Mouse (Mus musculus) CH12.LX (cell line): ENCODE measurements at regions not wholly inside any gene's neighbourhood (a gene's known extent, or its start where the extent isn't known, plus 50 kb on each side); places are given as distances from the start of the nearest gene placed in this dataset.

ENCODE experiments used
- DNase-seq: peaks from one replicate; pipeline ENCODE4 v3.0.0-alpha.2; 2013; ENCODE audit errors: extremely low read depth
- H3K27ac ChIP-seq: 2 replicates; pipeline ENCODE4 v1.5.1; 2012; ENCODE audit warnings: low read depth, mild to moderate bottlenecking, control low read depth, moderate library complexity; ENCODE audit not compliant: insufficient read depth
- H3K27me3 ChIP-seq: replicated peaks from 2 replicates; pipeline ENCODE3; 2012; ENCODE audit warnings: inconsistent platforms
- H3K36me3 ChIP-seq, 2 experiments: replicated peaks in 1 of 2; 2 replicates each; pipeline versions ENCODE3 to v1.6.1; 2012; ENCODE audit warnings: inconsistent platforms in 1 of 2, low read length in 1 of 2, mild to moderate bottlenecking in 1 of 2, mixed read lengths in 1 of 2, moderate library complexity in 1 of 2; ENCODE audit not compliant: control insufficient read depth in 1 of 2, insufficient read depth in 1 of 2
- H3K4me1 ChIP-seq, 2 experiments: 2 replicates each; pipeline ENCODE4 v1.6.1; 2012; ENCODE audit warnings: inconsistent platforms in 1 of 2, moderate library complexity in 1 of 2; ENCODE audit not compliant: insufficient read depth in 2 of 2, control insufficient read depth in 1 of 2
- H3K4me2 ChIP-seq: 2 replicates; pipeline ENCODE4 v1.6.1; 2012; ENCODE audit warnings: low read depth, mild to moderate bottlenecking, control low read depth; ENCODE audit not compliant: poor library complexity, insufficient read depth, severe bottlenecking
- H3K4me3 ChIP-seq, 3 experiments: fragments of 150-350 bp in 1 of 3; sonication (generic) in 1 of 3; replicated peaks in 1 of 3; 2 replicates each; pipeline versions ENCODE3 to v1.5.1; 2011 to 2012; ENCODE audit warnings: low read depth in 2 of 3, low read length in 2 of 3, mild to moderate bottlenecking in 2 of 3, moderate library complexity in 2 of 3, control low read depth in 1 of 3, improper control_type of control experiment in 1 of 3, inconsistent platforms in 1 of 3, mixed read lengths in 1 of 3; ENCODE audit not compliant: poor library complexity in 1 of 3
- H3K79me2 ChIP-seq: replicated peaks from 2 replicates; pipeline ENCODE4 v1.6.1; 2012; ENCODE audit warnings: mild to moderate bottlenecking, moderate library complexity; ENCODE audit not compliant: control insufficient read depth, poor library complexity, insufficient read depth, severe bottlenecking; ENCODE audit errors: extremely low read depth
- H3K9ac ChIP-seq: 2 replicates; pipeline ENCODE4 v1.6.1; 2012; ENCODE audit warnings: low read depth, mild to moderate bottlenecking, control low read depth, moderate library complexity; ENCODE audit not compliant: insufficient read depth
- H3K9me3 ChIP-seq: replicated peaks from 2 replicates; pipeline ENCODE3; 2012; ENCODE audit warnings: low read length, inconsistent platforms, mixed read lengths
- E2F4 ChIP-seq: IDR thresholded peaks from 2 replicates; pipeline ENCODE4 v1.6.1; 2011; ENCODE audit warnings: low read depth, low read length, improper control_type of control experiment; ENCODE audit not compliant: insufficient replicate concordance
- ELF1 ChIP-seq: IDR thresholded peaks from 2 replicates; pipeline ENCODE4 v1.6.1; 2014; ENCODE audit warnings: low read depth, mild to moderate bottlenecking, inconsistent platforms, low read length, improper control_type of control experiment
- EP300 ChIP-seq: IDR thresholded peaks from 2 replicates; pipeline ENCODE4 v1.6.1; 2011; ENCODE audit warnings: low read length, improper control_type of control experiment
- ETS1 ChIP-seq: conservative IDR thresholded peaks from 2 replicates; pipeline ENCODE4 v1.6.1; 2012; ENCODE audit warnings: low read depth, mild to moderate bottlenecking, inconsistent platforms, low read length, improper control_type of control experiment, moderate library complexity
- GABPA ChIP-seq: IDR thresholded peaks from 2 replicates; pipeline ENCODE4 v1.6.1; 2012; ENCODE audit warnings: low read depth, low read length, improper control_type of control experiment, inconsistent platforms; ENCODE audit not compliant: insufficient replicate concordance
- JUN ChIP-seq: IDR thresholded peaks from 2 replicates; pipeline ENCODE4 v1.6.1; 2011; ENCODE audit warnings: low read depth, mild to moderate bottlenecking, low read length, improper control_type of control experiment, moderate library complexity; ENCODE audit not compliant: insufficient read depth
- MAFK ChIP-seq: IDR thresholded peaks from 2 replicates; pipeline ENCODE4 v1.6.1; 2011; ENCODE audit warnings: low read length, improper control_type of control experiment; ENCODE audit not compliant: insufficient replicate concordance
- MAX ChIP-seq: IDR thresholded peaks from 2 replicates; pipeline ENCODE4 v1.6.1; 2011; ENCODE audit warnings: low read length, improper control_type of control experiment
- MEF2A ChIP-seq: IDR thresholded peaks from 2 replicates; pipeline ENCODE4 v1.6.1; 2014; ENCODE audit warnings: low read depth, mild to moderate bottlenecking, inconsistent platforms, low read length, improper control_type of control experiment, borderline replicate concordance
- MXI1 ChIP-seq: IDR thresholded peaks from 2 replicates; pipeline ENCODE4 v1.6.1; 2011; ENCODE audit warnings: mild to moderate bottlenecking, low read depth, low read length, improper control_type of control experiment
- NELFE ChIP-seq: IDR thresholded peaks from 2 replicates; pipeline ENCODE4 v1.6.1; 2011; ENCODE audit warnings: low read depth, low read length, improper control_type of control experiment
- NRF1 ChIP-seq: IDR thresholded peaks from 2 replicates; pipeline ENCODE4 v1.6.1; 2014; ENCODE audit warnings: low read depth, mild to moderate bottlenecking, inconsistent platforms, low read length, improper control_type of control experiment, moderate library complexity
- POLR2A ChIP-seq: IDR thresholded peaks from 2 replicates; pipeline ENCODE4 v1.6.1; 2011; ENCODE audit warnings: low read depth, mild to moderate bottlenecking, improper control_type of control experiment, low read length
- POLR2AphosphoS2 ChIP-seq: IDR thresholded peaks from 2 replicates; pipeline ENCODE4 v1.6.1; 2011; ENCODE audit warnings: low read depth, low read length, improper control_type of control experiment
- SIN3A ChIP-seq: IDR thresholded peaks from 2 replicates; pipeline ENCODE4 v1.6.1; 2012; ENCODE audit warnings: low read length, improper control_type of control experiment, inconsistent platforms
- UBTF ChIP-seq: IDR thresholded peaks from 2 replicates; pipeline ENCODE4 v1.6.1; 2012; ENCODE audit warnings: low read depth, mild to moderate bottlenecking, inconsistent platforms, low read length, improper control_type of control experiment, moderate library complexity
- USF1 ChIP-seq: IDR thresholded peaks from 2 replicates; pipeline ENCODE4 v1.6.1; 2014; ENCODE audit warnings: low read depth, mild to moderate bottlenecking, inconsistent platforms, low read length, improper control_type of control experiment
- USF2 ChIP-seq: conservative IDR thresholded peaks from 2 replicates; pipeline ENCODE4 v1.6.1; 2011; ENCODE audit warnings: low read depth, low read length, improper control_type of control experiment
- ZC3H11A ChIP-seq: IDR thresholded peaks from 2 replicates; pipeline ENCODE4 v1.6.1; 2012; ENCODE audit warnings: low read depth, mild to moderate bottlenecking, inconsistent platforms, low read length, improper control_type of control experiment
- ZKSCAN1 ChIP-seq: IDR thresholded peaks from 2 replicates; pipeline ENCODE4 v1.6.1; 2012; ENCODE audit warnings: low read depth, inconsistent platforms, low read length, improper control_type of control experiment, borderline replicate concordance
- ZMIZ1 ChIP-seq: IDR thresholded peaks from 2 replicates; pipeline ENCODE4 v1.6.1; 2012; ENCODE audit warnings: low read depth, mild to moderate bottlenecking, inconsistent platforms, low read length, improper control_type of control experiment
- ZNF384 ChIP-seq: IDR thresholded peaks from 2 replicates; pipeline ENCODE4 v1.6.1; 2012; ENCODE audit warnings: low read depth, low read length, improper control_type of control experiment, inconsistent platforms
- dilution Hi-C: fragments of 300-500 bp; cut with MboI; formaldehyde crosslinking; loops from 2 replicates; pipeline ENCODE4 v1.14.3; 2020; ENCODE audit warnings: low sequenced_read_pairs; ENCODE audit not compliant: extremely low pct_unique_long_range_greater_than_20kb, extremely low pct_ligation_motif_present
- in situ Hi-C: fragments of 300-500 bp; cut with MboI; formaldehyde crosslinking; loops from 3 replicates; pipeline ENCODE4 v1.14.3; 2019; ENCODE audit warnings: low sequenced_read_pairs, low pct_ligation_motif_present, low pct_unique_long_range_greater_than_20kb, mixed read lengths

GRCm38 (mm10) chr11:45767081-45767480 is 84.8 kb upstream of the Clint1 start:
- no peak overlapping the region for H3K4me3 ChIP-seq
- H3K9me3 ChIP-seq, result no peaks in the 10 kb centered on the region
- in situ Hi-C loops (no loop called here), dilution Hi-C loops (no loop called here)
- H3K4me1 ChIP-seq, result no peaks in the 10 kb centered on the region
- no peak overlapping the region for H3K9ac ChIP-seq
- no peak for DNase-seq
- no peaks in the 10 kb centered on the region for H3K36me3 ChIP-seq
- no peak overlapping the region for H3K4me2 ChIP-seq
- TF ChIP-seq MAX (no peak), NRF1 (no peak), GABPA (no peak), ZNF384 (no peak), UBTF (no peak), ZC3H11A (no peak), JUN (no peak), MXI1 (no peak), SIN3A (no peak), EP300 (no peak), POLR2A (no peak), POLR2AphosphoS2 (no peak), NELFE (no peak), ELF1 (no peak), USF1 (no peak), ETS1 (no peak)
- no peak overlapping the region for H3K27ac ChIP-seq
- no peaks in the 10 kb centered on the region for H3K27me3 ChIP-seq
- no peaks in the 10 kb centered on the region for H3K79me2 ChIP-seq

GRCm38 (mm10) chr11:45782435-45782834 is 69.4 kb upstream of the Clint1 start:
- TF ChIP-seq E2F4 (no peak), ELF1 (no peak), UBTF (no peak), POLR2A (no peak), MAFK (no peak), MAX (no peak), ZKSCAN1 (no peak), ZMIZ1 (no peak), GABPA (no peak), MEF2A (no peak), ZC3H11A (no peak), USF2 (no peak)
- dilution Hi-C loops (no loop called here), in situ Hi-C loops (no loop called here)
- Histone ChIP-seq H3K27ac (no peak overlapping the region), H3K27me3 (no peaks in the 10 kb centered on the region), H3K4me3 (no peak overlapping the region), H3K4me1 (peaks cover 0 to 6% of the 10 kb centered on the region in 2 experiments; a peak in 2 of 4 replicates), H3K79me2 (no peaks in the 10 kb centered on the region), H3K9me3 (no peaks in the 10 kb centered on the region), H3K9ac (no peak overlapping the region), H3K36me3 (no peaks in the 10 kb centered on the region), H3K4me2 (no peak overlapping the region; the same call in 1 of the 2 replicates)
- DNase-seq, result no peak
